Mouse (Mus musculus) lung, postnatal 25 days (tissue): Measurements from ENCODE around the gene Olfr553.
"Not testable (repeated sequence)": the region's sequence is repeated elsewhere in the genome, so short reads cannot be mapped to it uniquely, and the experiment has no call there.

Source experiments
- DNase-seq: peaks from one replicate; pipeline ENCODE4 v3.0.0; 2022; ENCODE audit warnings: low spot score

Olfr553 gene

GRCm38 (mm10) chr7:102618118-102618517, at the start of gene Olfr553:
Gene Olfr553, minus strand, starts transcription at chr7:102618218.
- DNase-seq, result no peak

GRCm38 (mm10) chr7:102665378-102665777, 47.4 kb upstream of the Olfr553 start:
- no peak for DNase-seq

GRCm38 (mm10) chr7:102664599-102664998, 46.6 kb upstream of the Olfr553 start, which contains the start of gene Olfr556:
Gene Olfr556, plus strand, starts transcription at chr7:102664899.
- no peak for DNase-seq

GRCm38 (mm10) chr7:102658523-102658922, 40.5 kb upstream of the Olfr553 start, which contains the start of gene Olfr555:
Gene Olfr555, plus strand, starts transcription at chr7:102658823.
- no peak for DNase-seq

- DNase-seq, result not testable (repeated sequence)
Measured at GRCm38 (mm10) chr7:102644945-102645344, 26.9 kb upstream of the Olfr553 start.

GRCm38 (mm10) chr7:102638132-102638531, 20.1 kb upstream of the Olfr553 start, which contains the start of gene Olfr554:
Gene Olfr554, plus strand, starts transcription at chr7:102638432.
- no peak for DNase-seq

- DNase-seq, result peak; percentile 66
Measured at GRCm38 (mm10) chr7:102636665-102637064, 18.6 kb upstream of the Olfr553 start.

- DNase-seq, result not testable (repeated sequence)
Measured at GRCm38 (mm10) chr7:102620368-102620767, 2.4 kb upstream of the Olfr553 start.

- DNase-seq, result peak; percentile 54
Measured at GRCm38 (mm10) chr7:102619608-102620007, 1.6 kb upstream of the Olfr553 start.

- no peak for DNase-seq
Measured at GRCm38 (mm10) chr7:102597378-102598031, 20.5 kb downstream of the Olfr553 start, which contains the start of gene Olfr552. Gene Olfr552, plus strand, starts transcription at chr7:102597770.

- no peak for DNase-seq
Measured at GRCm38 (mm10) chr7:102591786-102592185, 26.2 kb downstream of the Olfr553 start, which contains the start of gene Olfr551. Gene Olfr551, minus strand, starts transcription at chr7:102591886.

GRCm38 (mm10) chr7:102575998-102576397, 42.0 kb downstream of the Olfr553 start:
- no peak for DNase-seq

- no peak for DNase-seq
Measured at GRCm38 (mm10) chr7:102573174-102573830, 44.7 kb downstream of the Olfr553 start.

- DNase-seq, result no peak
Measured at GRCm38 (mm10) chr7:102571142-102571541, 46.9 kb downstream of the Olfr553 start, which contains the start of gene Olfr550. Gene Olfr550, plus strand, starts transcription at chr7:102571442.

GRCm38 (mm10) chr7:102566219-102566618, 51.8 kb downstream of the Olfr553 start:
- no peak for DNase-seq

- DNase-seq, result peak; percentile 96
Measured at GRCm38 (mm10) chr7:102564999-102565997, 52.7 kb downstream of the Olfr553 start, which contains the start of gene Trim21. Gene Trim21, minus strand, starts transcription at chr7:102565486.
